Mouse (Mus musculus) forebrain, embryonic 10.5 days (tissue): ENCODE data around the gene Zdhhc23. TPM values are rescaled to one million over a fixed set of nuclear protein-coding genes. Genes with fewer than 3 reads are reported as not detected.

ENCODE experiments used
- DNase-seq: peaks from one replicate; pipeline ENCODE4 v3.0.0-alpha.2; 2017; ENCODE audit warnings: low spot score; ENCODE audit errors: extremely low spot score
- H3K27ac ChIP-seq: fragments of 300-500 bp; sonication (generic); 2 replicates; pipeline ENCODE4 v1.5.1; 2016; ENCODE audit warnings: mild to moderate bottlenecking
- H3K27me3 ChIP-seq: fragments of 300-500 bp; sonication (generic); 2 replicates; pipeline ENCODE4 v1.6.1; 2016; ENCODE audit warnings: mild to moderate bottlenecking; ENCODE audit not compliant: poor library complexity, severe bottlenecking
- H3K36me3 ChIP-seq: fragments of 300-500 bp; sonication (generic); replicated peaks from 2 replicates; pipeline ENCODE4 v1.6.1; 2016; ENCODE audit warnings: mild to moderate bottlenecking, moderate library complexity
- H3K4me1 ChIP-seq: fragments of 300-500 bp; sonication (generic); 2 replicates; pipeline ENCODE4 v1.6.1; 2016
- H3K4me3 ChIP-seq: fragments of 300-500 bp; sonication (generic); 2 replicates; pipeline ENCODE4 v1.5.1; 2016; ENCODE audit warnings: mild to moderate bottlenecking, moderate library complexity
- H3K9me3 ChIP-seq: fragments of 300-500 bp; sonication (generic); 2 replicates; pipeline ENCODE4 v1.6.1; 2016; ENCODE audit warnings: mild to moderate bottlenecking, moderate library complexity
- WGBS: fragments of 180-500 bp; shearing (Covaris S2); methylation state at CpG from one replicate; pipeline ENCODE4 v1.1.7; 2016; 5-methylcytosine and 5-hydroxymethylcytosine counted together
- polyA plus RNA-seq: library from polyadenylated mRNA; unstranded; fragments of >200 nt; fragmentation: Nextera tagmentation; extraction: Ambion mirVana; gene quantifications from 2 replicates; pipeline ENCODE4 v1.2.1, GENCODE M21; 2016

Zdhhc23 gene
- polyA plus RNA-seq, 1 experiment from 2014 or later: 0.66 TPM

GRCm38 (mm10) chr16:43958038-43958437 lies 21.6 kb downstream of the Zdhhc23 start:
- Histone ChIP-seq H3K36me3 (peaks cover 26% of the 10 kb centered on the region), H3K4me1 (no peaks in the 10 kb centered on the region), H3K27me3 (no peaks in the 10 kb centered on the region), H3K4me3 (no peak overlapping the region), H3K27ac (no peak overlapping the region), H3K9me3 (no peaks in the 10 kb centered on the region)
- no peak for DNase-seq
- WGBS: 84% methylated on average over 4 of the region's 4 CpGs

DNA sequence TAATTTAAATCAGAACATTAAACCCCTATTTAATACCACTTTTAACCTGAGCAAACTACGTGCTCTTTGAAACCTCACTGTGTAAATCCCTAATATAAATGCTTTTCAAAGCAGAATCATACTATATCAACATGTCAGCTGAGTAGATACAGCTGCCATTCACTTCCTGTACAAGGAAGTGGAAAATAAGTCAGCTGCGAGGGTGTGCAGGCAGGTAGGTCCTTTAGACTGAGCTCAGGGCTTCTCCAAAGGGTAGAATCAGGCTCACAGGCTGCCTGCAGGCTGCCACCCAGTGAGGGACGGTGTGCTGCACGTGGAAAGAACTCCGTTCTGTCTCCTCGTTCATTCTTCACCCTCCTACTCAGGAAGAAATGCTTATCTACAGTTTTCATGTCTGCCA lies 24.7 kb downstream of the Zdhhc23 start:
- peaks cover 21% of the 10 kb centered on the region for H3K36me3 ChIP-seq
- no peaks in the 10 kb centered on the region for H3K9me3 ChIP-seq
- no peaks in the 10 kb centered on the region for H3K4me1 ChIP-seq
- no peak for DNase-seq
- H3K27ac ChIP-seq: no peak overlapping the region
- 85% methylated on average over 6 of the region's 6 CpGs for whole genome bisulfite sequencing
- H3K27me3 ChIP-seq: no peaks in the 10 kb centered on the region
- no peak overlapping the region for H3K4me3 ChIP-seq

- no peak for DNase-seq
- H3K36me3 ChIP-seq: peaks cover 5% of the 10 kb centered on the region; the same call in 1 of the 2 replicates
- 85% methylated on average over 4 of the region's 4 CpGs for WGBS
Measured at GRCm38 (mm10) chr16:43951591-43951990, 28.0 kb downstream of the Zdhhc23 start.

DNA sequence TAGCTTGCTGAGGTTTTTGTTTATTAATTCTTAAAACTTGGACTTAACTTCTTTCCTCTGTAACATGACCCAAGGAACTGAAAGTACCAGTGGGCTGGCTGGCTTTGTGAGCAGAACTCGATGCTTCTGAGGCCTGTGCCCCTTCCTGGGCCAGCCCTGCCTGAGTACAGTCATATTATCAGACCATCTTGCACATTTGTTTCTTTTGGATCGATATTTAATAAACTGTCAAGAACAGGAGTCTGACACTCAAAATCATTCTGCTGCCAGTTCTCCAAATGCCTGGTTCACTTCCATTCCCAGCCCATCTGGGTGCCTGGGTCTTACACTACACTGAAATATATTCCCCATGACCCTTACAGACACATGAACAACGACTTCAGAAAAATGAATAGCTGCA lies 33.7 kb downstream of the Zdhhc23 start:
- Histone ChIP-seq H3K27me3 (no peaks in the 10 kb centered on the region), H3K4me1 (no peaks in the 10 kb centered on the region), H3K36me3 (no peaks in the 10 kb centered on the region), H3K9me3 (no peaks in the 10 kb centered on the region), H3K4me3 (no peak overlapping the region), H3K27ac (no peak overlapping the region)
- 87% methylated on average over 3 of the region's 3 CpGs for WGBS
- no peak for DNase-seq

More at GRCm38 (mm10) chr16:43951591-43951990, 28.0 kb downstream of the Zdhhc23 start:
- Histone ChIP-seq H3K9me3 (no peaks in the 10 kb centered on the region), H3K27ac (no peak overlapping the region), H3K4me3 (no peak overlapping the region), H3K27me3 (no peaks in the 10 kb centered on the region), H3K4me1 (no peaks in the 10 kb centered on the region)

DNA sequence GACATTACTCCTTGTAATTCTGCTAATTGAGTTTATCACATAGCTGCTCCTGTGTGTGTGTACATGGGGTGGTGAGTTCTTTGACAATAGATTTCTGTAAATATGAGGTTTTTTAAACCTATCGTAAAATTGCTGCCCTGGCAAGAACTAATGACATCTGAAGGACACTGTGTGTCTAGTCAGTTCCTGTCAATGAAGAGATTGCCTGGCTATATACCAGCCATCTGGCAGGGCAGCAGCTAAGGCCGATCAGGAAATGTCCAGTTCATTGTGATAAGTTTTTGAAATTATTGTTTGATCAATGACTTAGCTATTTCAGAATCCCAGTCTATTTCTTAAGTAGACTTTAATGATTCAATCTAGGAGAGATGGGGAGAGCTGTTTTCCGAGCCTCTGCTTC lies 34.2 kb downstream of the Zdhhc23 start:
- Histone ChIP-seq H3K27me3 (no peaks in the 10 kb centered on the region), H3K4me3 (no peak overlapping the region), H3K9me3 (no peaks in the 10 kb centered on the region), H3K4me1 (no peaks in the 10 kb centered on the region), H3K36me3 (no peaks in the 10 kb centered on the region), H3K27ac (no peak overlapping the region)
- DNase-seq: no peak
- 91% methylated on average over 3 of the region's 3 CpGs for WGBS

- Histone ChIP-seq H3K27ac (no peak overlapping the region), H3K36me3 (peaks cover 6% of the 10 kb centered on the region; the same call in 1 of the 2 replicates), H3K4me3 (no peak overlapping the region), H3K4me1 (no peaks in the 10 kb centered on the region), H3K9me3 (no peaks in the 10 kb centered on the region), H3K27me3 (no peaks in the 10 kb centered on the region)
- 93% methylated on average over 4 of the region's 4 CpGs for WGBS
- no peak for DNase-seq
Measured at GRCm38 (mm10) chr16:43940846-43941245, 38.7 kb downstream of the Zdhhc23 start.

GRCm38 (mm10) chr16:43935892-43936291 lies 43.7 kb downstream of the Zdhhc23 start:
- no peaks in the 10 kb centered on the region for H3K4me1 ChIP-seq
- 85% methylated on average over 3 of the region's 3 CpGs for WGBS
- H3K4me3 ChIP-seq: no peak overlapping the region
- no peak overlapping the region for H3K27ac ChIP-seq
- no peak for DNase-seq
- no peaks in the 10 kb centered on the region for H3K9me3 ChIP-seq
- no peaks in the 10 kb centered on the region for H3K27me3 ChIP-seq
- H3K36me3 ChIP-seq: peaks cover 6% of the 10 kb centered on the region; the same call in 1 of the 2 replicates

- no peaks in the 10 kb centered on the region for H3K4me1 ChIP-seq
- no peak overlapping the region for H3K4me3 ChIP-seq
- no peaks in the 10 kb centered on the region for H3K9me3 ChIP-seq
- DNase-seq: no peak
- peaks cover 6% of the 10 kb centered on the region; the same call in 1 of the 2 replicates for H3K36me3 ChIP-seq
- no peak overlapping the region for H3K27ac ChIP-seq
- 94% methylated on average over 3 of the region's 3 CpGs for WGBS
- H3K27me3 ChIP-seq: no peaks in the 10 kb centered on the region
Measured at GRCm38 (mm10) chr16:43935367-43935766, 44.2 kb downstream of the Zdhhc23 start.

DNA sequence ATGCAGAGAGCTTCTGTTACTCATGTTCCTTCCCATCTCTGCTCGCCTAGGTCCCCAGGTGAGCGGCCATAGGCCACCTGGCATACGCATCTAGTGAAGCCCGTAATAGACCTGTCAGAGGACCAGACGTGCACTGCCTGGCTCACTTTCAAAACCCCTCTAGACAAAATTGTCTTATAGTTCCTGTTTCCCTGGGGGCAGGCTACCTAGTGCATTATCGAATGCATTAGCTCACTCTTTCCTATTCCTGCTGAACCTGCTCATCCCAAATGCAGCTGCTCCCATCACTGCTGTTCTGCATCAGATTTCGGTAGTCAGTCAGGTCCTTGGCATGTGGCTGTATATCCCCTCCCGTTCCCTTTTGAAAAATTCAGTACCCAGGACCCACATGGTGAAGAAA lies 44.7 kb downstream of the Zdhhc23 start:
- no peak for DNase-seq
- no peaks in the 10 kb centered on the region for H3K4me1 ChIP-seq
- 92% methylated on average over 8 of the region's 8 CpGs for WGBS
- no peak overlapping the region for H3K27ac ChIP-seq
- no peaks in the 10 kb centered on the region for H3K27me3 ChIP-seq
- H3K36me3 ChIP-seq: peaks cover 6% of the 10 kb centered on the region; the same call in 1 of the 2 replicates
- no peaks in the 10 kb centered on the region for H3K9me3 ChIP-seq
- H3K4me3 ChIP-seq: no peak overlapping the region

DNA sequence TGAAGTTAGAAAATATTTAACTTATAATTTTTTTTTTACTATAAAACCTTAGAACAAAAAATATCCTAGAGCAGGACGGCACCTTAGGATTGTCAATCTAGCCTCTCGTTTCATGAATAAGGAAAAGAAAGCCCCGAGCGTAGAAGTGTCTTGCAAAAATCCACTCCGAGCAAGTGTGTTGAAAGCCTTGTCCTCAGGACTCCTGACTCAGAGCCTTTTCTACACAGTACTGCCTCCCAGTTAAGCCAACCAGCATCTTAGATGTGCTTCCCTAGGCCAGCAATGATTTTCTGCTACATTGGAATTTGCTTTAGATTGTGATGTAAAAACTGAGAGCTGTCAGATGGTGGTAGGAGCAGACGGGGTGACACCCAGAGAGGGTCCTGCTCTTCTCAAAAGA lies 46.5 kb downstream of the Zdhhc23 start:
- Histone ChIP-seq H3K9me3 (no peaks in the 10 kb centered on the region), H3K27me3 (no peaks in the 10 kb centered on the region), H3K36me3 (no peaks in the 10 kb centered on the region), H3K27ac (no peak overlapping the region), H3K4me1 (no peaks in the 10 kb centered on the region), H3K4me3 (no peak overlapping the region)
- 92% methylated on average over 6 of the region's 6 CpGs for WGBS
- DNase-seq: no peak

GRCm38 (mm10) chr16:43932319-43932718 lies 47.3 kb downstream of the Zdhhc23 start:
- 90% methylated on average over 7 of the region's 7 CpGs for WGBS

DNA sequence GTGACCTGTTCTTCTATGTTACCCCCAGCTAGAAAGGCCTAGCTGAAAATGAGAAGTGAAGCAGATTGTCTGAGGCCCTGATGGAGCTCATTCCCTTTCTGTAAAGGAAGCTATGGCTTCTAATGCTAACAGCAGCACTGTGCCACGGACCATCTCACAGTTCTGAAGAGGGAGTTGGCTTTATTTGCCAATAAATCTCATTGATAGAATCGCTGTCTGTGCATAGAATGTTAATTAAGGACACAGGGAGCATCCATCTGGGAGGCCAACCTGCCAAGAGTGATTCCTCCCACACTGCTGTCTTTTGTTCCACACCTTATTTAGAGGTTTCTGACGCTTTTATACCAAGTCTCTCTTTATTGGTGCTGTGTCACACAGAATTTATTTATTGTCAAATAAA lies 48.1 kb downstream of the Zdhhc23 start:
- Histone ChIP-seq H3K36me3 (no peaks in the 10 kb centered on the region), H3K27me3 (no peaks in the 10 kb centered on the region), H3K4me1 (no peaks in the 10 kb centered on the region), H3K27ac (no peak overlapping the region), H3K4me3 (no peak overlapping the region), H3K9me3 (no peaks in the 10 kb centered on the region)
- DNase-seq: no peak
- WGBS: 91% methylated on average over 3 of the region's 3 CpGs

More at GRCm38 (mm10) chr16:43932319-43932718, 47.3 kb downstream of the Zdhhc23 start:
- Histone ChIP-seq H3K9me3 (no peaks in the 10 kb centered on the region), H3K36me3 (no peaks in the 10 kb centered on the region), H3K27ac (no peak overlapping the region), H3K27me3 (no peaks in the 10 kb centered on the region), H3K4me3 (no peak overlapping the region), H3K4me1 (no peaks in the 10 kb centered on the region)
- no peak for DNase-seq

DNA sequence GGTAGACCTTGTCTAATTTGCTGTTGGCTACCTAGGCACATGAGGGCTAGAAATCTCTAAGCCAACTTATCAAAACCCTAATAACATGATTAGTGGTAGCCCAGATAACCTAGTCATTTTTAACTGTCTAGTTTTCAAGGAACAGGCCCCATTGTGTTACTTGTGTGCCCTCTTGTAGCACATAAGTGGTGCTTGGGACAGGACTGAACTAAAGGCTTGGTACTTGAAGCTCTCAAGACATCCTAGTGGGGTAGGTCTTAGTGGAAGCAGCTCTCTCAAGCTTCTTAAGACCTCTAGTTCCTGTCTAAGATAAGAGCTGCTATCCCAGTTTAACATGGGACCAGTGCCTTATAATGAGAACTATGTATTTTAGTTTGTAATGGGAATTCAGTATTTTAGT lies 49.0 kb downstream of the Zdhhc23 start:
- H3K27me3 ChIP-seq: no peaks in the 10 kb centered on the region
- H3K9me3 ChIP-seq: no peaks in the 10 kb centered on the region
- H3K27ac ChIP-seq: no peak overlapping the region
- no peaks in the 10 kb centered on the region for H3K4me1 ChIP-seq
- no peaks in the 10 kb centered on the region for H3K36me3 ChIP-seq
- DNase-seq: no peak
- H3K4me3 ChIP-seq: no peak overlapping the region

DNA sequence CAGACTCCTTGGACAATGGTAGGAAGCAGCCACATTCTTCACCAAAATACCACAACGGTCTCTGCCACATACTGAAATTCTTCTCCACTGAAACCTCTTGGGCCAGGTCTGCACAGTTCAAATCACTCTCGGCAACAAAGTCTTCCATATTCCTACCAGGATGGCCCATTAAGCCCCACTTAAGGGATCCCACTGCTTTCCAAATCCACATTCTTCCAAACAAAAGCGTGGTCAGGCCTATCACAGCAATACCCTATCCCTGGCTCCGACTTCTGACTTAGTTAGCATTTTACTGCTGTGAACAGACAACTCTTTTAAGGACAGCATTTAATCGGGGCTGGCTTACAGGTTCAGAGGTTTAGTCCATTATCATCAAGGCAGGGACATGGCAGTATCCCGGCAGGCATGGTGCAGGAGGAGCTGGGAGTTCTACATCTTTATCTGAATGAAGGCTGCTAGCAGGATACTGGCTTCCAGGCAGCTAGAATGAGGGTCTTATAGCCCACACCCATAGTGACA lies 53.2 kb downstream of the Zdhhc23 start, which contains the start of gene Qtrt2:
TSS of gene Qtrt2 (minus strand) at position 469 of the 519 bp plus-strand sequence.
- Histone ChIP-seq H3K4me1 (0 out of 2 replicates have a peak, but pooled peaks cover 4% of the 10 kb centered on the region), H3K36me3 (no peaks in the 10 kb centered on the region), H3K9me3 (no peaks in the 10 kb centered on the region), H3K27me3 (no peaks in the 10 kb centered on the region), H3K27ac (no peak within 1 kb of the TSS), H3K4me3 (no peak within 1 kb of the TSS)
- DNase-seq: no peak
- 72% methylated on average over 6 of the region's 6 CpGs for WGBS
